Mouse (Mus musculus): ENCODE measurements at regions not wholly inside any gene's neighbourhood (a gene's known extent, or its start where the extent isn't known, plus 50 kb on each side); places are given as distances from the start of the nearest gene placed in this dataset.
"Not testable (repeated sequence)": the region's sequence is repeated elsewhere in the genome, so short reads cannot be mapped to it uniquely, and the experiment has no call there.

- no peak for DNase-seq (ENCODE audit: low read depth, low spot score)
These were observed 60.9 kb upstream of the Gm14496 start for GRCm38 (mm10) chr2:181930037-181930436.

- DNase-seq (ENCODE audit: low read depth, low spot score) = not testable (repeated sequence)
These were observed 60.4 kb upstream of the Gm14496 start for GRCm38 (mm10) chr2:181930538-181930937.

- DNase-seq (ENCODE audit: low read depth, low spot score) = peak; percentile 52
These were observed 59.7 kb upstream of the Gm14496 start for GRCm38 (mm10) chr2:181931077-181931815.

- DNase-seq (ENCODE audit: low read depth, low spot score) = peak; percentile 68
These were observed 58.9 kb upstream of the Gm14496 start for GRCm38 (mm10) chr2:181931918-181932605.

Data from c-Kit-negative CD71-positive TER-119-positive erythroid progenitor cells, embryonic 14.5 days (primary cell).